Mouse (Mus musculus) forebrain, embryonic 14.5 days (tissue): ENCODE data around the gene Lrrc3. TPM values are rescaled to one million over a fixed set of nuclear protein-coding genes. Genes with fewer than 3 reads are reported as not detected.

Experiments used
- ATAC-seq: fragments of 200-750 bp; cut with Nextera tagmentation; 2 replicates; pipeline ENCODE4 v1.8.0; 2017; ENCODE audit warnings: mild to moderate bottlenecking, moderate library complexity
- DNase-seq: peaks from one replicate; pipeline ENCODE4 v3.0.0-alpha.2; 2015; ENCODE audit warnings: low spot score
- H3K27ac ChIP-seq: fragments of 300-500 bp; sonication (generic); 2 replicates; pipeline ENCODE4 v1.5.1; 2014; ENCODE audit warnings: low read depth, mild to moderate bottlenecking, control low read depth, low read length, moderate library complexity
- H3K27me3 ChIP-seq: fragments of 300-500 bp; sonication (generic); replicated peaks from 2 replicates; pipeline ENCODE4 v1.6.1; 2014; ENCODE audit warnings: low read length, control low read depth, mixed read lengths; ENCODE audit not compliant: control insufficient read depth, insufficient read depth
- H3K36me3 ChIP-seq: fragments of 300-500 bp; sonication (generic); 2 replicates; pipeline ENCODE4 v1.6.1; 2014; ENCODE audit warnings: low read length, control low read depth; ENCODE audit not compliant: control insufficient read depth, insufficient read depth
- H3K4me1 ChIP-seq: fragments of 300-500 bp; sonication (generic); 2 replicates; pipeline ENCODE4 v1.6.1; 2014; ENCODE audit warnings: antibody characterized with exemption, low read length, control low read depth; ENCODE audit not compliant: control insufficient read depth, insufficient read depth
- H3K4me2 ChIP-seq: fragments of 300-500 bp; sonication (generic); 2 replicates; pipeline ENCODE4 v1.6.1; 2014; ENCODE audit warnings: mild to moderate bottlenecking, control low read depth, low read length
- H3K4me3 ChIP-seq: fragments of 300-500 bp; sonication (generic); 2 replicates; pipeline ENCODE4 v1.5.1; 2014; ENCODE audit warnings: low read depth, low read length, control low read depth
- H3K9ac ChIP-seq: fragments of 300-500 bp; sonication (generic); 2 replicates; pipeline ENCODE4 v1.6.1; 2014; ENCODE audit warnings: mild to moderate bottlenecking, low read length, control low read depth, moderate library complexity
- H3K9me3 ChIP-seq: fragments of 300-500 bp; sonication (generic); replicated peaks from 2 replicates; pipeline ENCODE4 v1.6.1; 2016; ENCODE audit warnings: low read length, control low read depth, mixed read lengths; ENCODE audit not compliant: control insufficient read depth
- WGBS: fragments of 180-500 bp; shearing (Covaris S2); extraction: QIAGEN DNeasy Blood & Tissue Kit; methylation state at CpG from one replicate; pipeline ENCODE4 v1.1.7; 2014; 5-methylcytosine and 5-hydroxymethylcytosine counted together
- polyA plus RNA-seq: library from polyadenylated mRNA; unstranded; fragments of >200 nt; fragmentation: Nextera tagmentation; extraction: Ambion mirVana; gene quantifications from 2 replicates; pipeline ENCODE4 v1.2.1, GENCODE M21; 2014

The Lrrc3 gene
- polyA plus RNA-seq, 1 experiment from 2014 or later = 6.4 TPM

DNA sequence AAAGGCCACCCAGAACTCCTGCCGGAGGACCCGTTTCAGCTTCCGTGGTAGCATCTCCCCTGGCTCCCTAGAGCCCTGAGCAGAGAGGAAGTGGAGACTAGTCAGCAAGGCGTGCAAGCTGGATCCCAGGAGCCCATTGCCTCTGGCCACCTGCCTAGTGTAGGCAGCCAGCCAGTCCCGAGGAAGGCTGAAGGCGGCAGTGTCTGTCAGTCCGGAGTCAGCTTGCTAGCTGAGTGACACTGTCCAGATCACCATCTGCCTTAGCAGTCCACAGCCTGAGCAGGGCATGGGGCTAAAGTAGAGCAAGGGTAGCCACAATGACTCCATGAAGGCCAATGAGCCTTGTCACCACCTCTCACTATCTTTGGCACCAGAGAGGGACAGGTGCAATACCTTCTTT lies 10.3 kb upstream of the Lrrc3 start:
- Histone ChIP-seq H3K36me3 (no peaks in the 10 kb centered on the region), H3K4me1 (no peaks in the 10 kb centered on the region), H3K4me2 (no peak overlapping the region), H3K27me3 (no peaks in the 10 kb centered on the region), H3K9ac (no peak overlapping the region), H3K27ac (no peak overlapping the region), H3K9me3 (no peaks in the 10 kb centered on the region), H3K4me3 (no peak overlapping the region)
- no peak for DNase-seq
- ATAC-seq = no peak
- 82% methylated on average over 7 of the region's 7 CpGs for WGBS

- Histone ChIP-seq H3K4me1 (no peaks in the 10 kb centered on the region), H3K9me3 (no peaks in the 10 kb centered on the region), H3K4me2 (peak overlapping the region; percentile 82), H3K27ac (no peak overlapping the region; the same call in 1 of the 2 replicates), H3K9ac (peak overlapping the region; percentile 71), H3K36me3 (no peaks in the 10 kb centered on the region), H3K4me3 (peak overlapping the region; percentile 51), H3K27me3 (no peaks in the 10 kb centered on the region)
- peak; percentile 87 for DNase-seq
- ATAC-seq = peak; percentile 87
- WGBS = 6% methylated on average over 35 of the region's 35 CpGs
These were observed 769 bp upstream of the Lrrc3 start for GRCm38 (mm10) chr10:77902894-77903715.

DNA sequence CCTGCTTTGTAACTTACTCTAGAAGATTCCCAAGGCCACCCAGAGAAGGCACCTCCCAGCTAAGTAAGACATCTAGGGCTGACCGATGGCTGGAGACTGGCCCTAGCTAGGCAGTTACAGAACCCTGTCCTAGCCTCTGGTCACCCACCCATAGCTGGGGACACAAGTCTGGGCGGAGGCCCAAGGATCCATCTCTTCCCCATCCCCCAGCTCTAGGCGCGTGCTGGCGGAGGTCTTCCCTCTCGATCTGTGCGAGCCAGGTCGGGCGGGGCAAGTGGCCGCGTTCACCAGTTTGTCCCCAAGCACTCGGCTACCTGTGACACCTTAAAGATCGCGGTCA lies 495 bp downstream of the Lrrc3 start:
- peak; percentile 35; the same call in 1 of the 2 replicates for ATAC-seq
- no peaks in the 10 kb centered on the region for H3K27me3 ChIP-seq
- no peak for DNase-seq
- under 1% methylated on average over 14 of the region's 14 CpGs for WGBS
- H3K9me3 ChIP-seq = no peaks in the 10 kb centered on the region
- H3K9ac ChIP-seq = peak overlapping the region; percentile 71
- peak overlapping the region; percentile 82 for H3K4me2 ChIP-seq
- no peaks in the 10 kb centered on the region for H3K4me1 ChIP-seq
- 0 out of 2 replicates have a peak overlapping the region, but pooled peaks have one; percentile 1 for H3K27ac ChIP-seq
- H3K4me3 ChIP-seq = peak overlapping the region; percentile 51
- H3K36me3 ChIP-seq = no peaks in the 10 kb centered on the region

- peak overlapping the region; percentile 51; the same call in 1 of the 2 replicates for H3K4me3 ChIP-seq
- ATAC-seq (no peak), DNase-seq (no peak)
- no peaks in the 10 kb centered on the region for H3K4me1 ChIP-seq
- no peak overlapping the region for H3K27ac ChIP-seq
- H3K36me3 ChIP-seq = no peaks in the 10 kb centered on the region
- 0 out of 2 replicates have a peak overlapping the region, but pooled peaks have one; percentile 71 for H3K9ac ChIP-seq
- 84% methylated on average over 27 of the region's 27 CpGs for WGBS
- no peaks in the 10 kb centered on the region for H3K27me3 ChIP-seq
- H3K9me3 ChIP-seq = no peaks in the 10 kb centered on the region
- H3K4me2 ChIP-seq = peak overlapping the region; percentile 82; the same call in 1 of the 2 replicates
These were observed 1.2 kb downstream of the Lrrc3 start for GRCm38 (mm10) chr10:77900903-77901818.

DNA sequence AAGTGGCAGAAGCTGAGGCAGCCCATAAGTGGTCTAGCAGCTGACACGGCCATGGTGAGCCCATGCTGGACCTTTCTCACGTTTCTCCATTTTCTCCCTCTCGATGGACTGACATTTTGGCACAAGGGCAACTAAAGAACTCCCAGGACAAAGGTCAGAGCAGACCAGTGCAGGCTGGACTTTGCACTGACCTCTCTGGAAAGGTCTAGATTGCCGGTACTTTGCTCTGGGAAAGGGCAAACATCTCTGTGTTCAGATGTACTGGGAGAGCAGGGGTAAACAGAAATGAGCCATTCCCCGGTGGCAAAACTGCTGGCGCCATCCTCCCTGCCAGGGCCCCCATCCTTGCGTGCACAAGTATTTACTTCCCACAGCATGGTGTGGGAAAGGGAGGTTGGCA lies 2.2 kb downstream of the Lrrc3 start:
- no peaks in the 10 kb centered on the region for H3K9me3 ChIP-seq
- H3K27me3 ChIP-seq = no peaks in the 10 kb centered on the region
- DNase-seq (no peak), ATAC-seq (no peak)
- no peak overlapping the region for H3K4me2 ChIP-seq
- H3K27ac ChIP-seq = no peak overlapping the region
- H3K4me3 ChIP-seq = no peak overlapping the region
- no peaks in the 10 kb centered on the region for H3K4me1 ChIP-seq
- H3K36me3 ChIP-seq = no peaks in the 10 kb centered on the region
- 81% methylated on average over 7 of the region's 7 CpGs for WGBS
- no peak overlapping the region for H3K9ac ChIP-seq

DNA sequence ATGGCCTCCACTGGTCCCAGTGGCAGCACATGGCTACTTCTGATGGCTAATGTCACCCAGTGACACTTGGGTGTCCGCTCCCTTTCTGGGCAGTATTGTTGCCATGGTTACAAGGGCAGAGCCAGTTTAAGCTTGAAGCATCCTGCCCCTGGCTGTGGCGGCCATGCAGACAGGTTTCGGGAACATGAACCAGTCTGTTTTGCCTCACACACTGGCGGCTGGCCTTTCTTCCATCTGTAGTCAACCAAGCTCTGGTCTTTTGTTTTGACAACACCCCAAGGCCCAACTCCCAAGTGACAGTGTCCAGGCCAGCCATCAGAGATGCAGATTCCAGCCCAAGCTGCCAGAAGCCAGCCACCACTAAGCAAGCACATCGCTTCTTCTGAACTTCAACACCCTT lies 6.8 kb downstream of the Lrrc3 start:
- no peaks in the 10 kb centered on the region for H3K27me3 ChIP-seq
- H3K4me1 ChIP-seq = no peaks in the 10 kb centered on the region
- H3K9ac ChIP-seq = no peak overlapping the region
- H3K36me3 ChIP-seq = no peaks in the 10 kb centered on the region
- ATAC-seq (no peak), DNase-seq (peak; percentile 14)
- H3K4me3 ChIP-seq = no peak overlapping the region
- no peak overlapping the region for H3K27ac ChIP-seq
- 77% methylated on average over 5 of the region's 5 CpGs for WGBS
- H3K9me3 ChIP-seq = no peaks in the 10 kb centered on the region
- no peak overlapping the region for H3K4me2 ChIP-seq

DNA sequence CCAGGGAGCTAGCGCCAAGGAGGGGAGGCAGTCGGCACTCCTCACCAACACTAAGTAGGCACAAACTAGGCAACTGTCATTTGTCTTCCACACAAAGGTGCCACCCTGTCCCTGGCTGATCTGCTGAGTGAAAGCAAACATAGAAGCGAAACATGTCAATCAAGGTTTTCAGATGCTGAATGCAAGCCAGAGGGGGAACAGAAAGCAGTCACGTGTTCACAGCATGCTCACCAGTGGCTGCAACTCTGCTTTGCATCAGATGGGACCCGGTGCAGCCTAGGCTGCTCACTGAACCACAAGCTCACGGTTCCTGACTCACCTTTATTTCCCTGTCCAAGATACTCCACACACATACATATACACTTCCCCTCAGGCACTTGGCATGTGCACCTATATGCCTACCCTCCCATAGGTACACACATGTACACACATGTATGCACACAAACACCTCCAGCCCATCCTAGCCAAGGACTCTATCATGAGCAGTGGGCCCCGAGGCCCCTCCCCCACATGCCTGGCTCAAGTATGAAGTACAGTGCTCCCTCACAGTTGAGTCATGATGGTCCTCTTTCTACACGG lies 11.3 kb downstream of the Lrrc3 start:
- 81% methylated on average over 8 of the region's 8 CpGs for WGBS
- Histone ChIP-seq H3K9me3 (no peaks in the 10 kb centered on the region), H3K36me3 (no peaks in the 10 kb centered on the region), H3K27me3 (no peaks in the 10 kb centered on the region), H3K4me1 (no peaks in the 10 kb centered on the region), H3K4me3 (no peak overlapping the region), H3K4me2 (no peak overlapping the region), H3K27ac (no peak overlapping the region), H3K9ac (no peak overlapping the region)
- DNase-seq = no peak
- no peak for ATAC-seq

GRCm38 (mm10) chr10:77886007-77886747 lies 16.2 kb downstream of the Lrrc3 start:
- no peaks in the 10 kb centered on the region for H3K36me3 ChIP-seq
- 64% methylated on average over 12 of the region's 12 CpGs for WGBS
- no peak overlapping the region for H3K4me2 ChIP-seq

More at GRCm38 (mm10) chr10:77886007-77886747, 16.2 kb downstream of the Lrrc3 start:
- DNase-seq (no peak), ATAC-seq (no peak)
- Histone ChIP-seq H3K4me1 (no peaks in the 10 kb centered on the region), H3K27ac (no peak overlapping the region), H3K4me3 (no peak overlapping the region), H3K9me3 (no peaks in the 10 kb centered on the region), H3K27me3 (no peaks in the 10 kb centered on the region), H3K9ac (no peak overlapping the region)
